Mouse (Mus musculus): Measurements from ENCODE around the gene Rfx4. TPM values are rescaled to one million over a fixed set of nuclear protein-coding genes. Genes with fewer than 3 reads are reported as not detected.

Rfx4 gene
- polyA plus RNA-seq, 1 experiment: not detected

- H3K4me3 ChIP-seq (replicated peaks): no peak overlapping the region
- no peaks in the 10 kb centered on the region for H3K9me3 ChIP-seq (ENCODE audit: control insufficient read depth, low read length)
- no peak for TF ChIP-seq GATA1 (IDR thresholded peaks at IDR 0.05; ENCODE audit: low read length)
- no peak for TF ChIP-seq TAL1 (IDR thresholded peaks at IDR 0.05; ENCODE audit: low read length)
Measured at GRCm38 (mm10) chr10:84838850-84839473, 83.1 kb downstream of the Rfx4 start.

GRCm38 (mm10) chr10:84846638-84847037 lies 90.8 kb downstream of the Rfx4 start:
- TF ChIP-seq GATA1 (IDR thresholded peaks at IDR 0.05; ENCODE audit: low read length) (no peak), TAL1 (IDR thresholded peaks at IDR 0.05; ENCODE audit: low read length) (no peak)
- H3K4me3 ChIP-seq (replicated peaks): no peak overlapping the region

More at GRCm38 (mm10) chr10:84838850-84839473, 83.1 kb downstream of the Rfx4 start:
- Histone ChIP-seq H3K36me3 (ENCODE audit: control insufficient read depth) (no peaks in the 10 kb centered on the region), H3K27me3 (ENCODE audit: control insufficient read depth) (no peaks in the 10 kb centered on the region), H3K4me1 (ENCODE audit: control insufficient read depth) (no peaks in the 10 kb centered on the region)

GRCm38 (mm10) chr10:84851981-84852979 lies 96.4 kb downstream of the Rfx4 start:
- Histone ChIP-seq H3K9me3 (ENCODE audit: control insufficient read depth, low read length) (no peaks in the 10 kb centered on the region), H3K4me1 (ENCODE audit: control insufficient read depth) (no peaks in the 10 kb centered on the region), H3K4me3 (replicated peaks) (no peak overlapping the region), H3K36me3 (ENCODE audit: control insufficient read depth) (no peaks in the 10 kb centered on the region), H3K27me3 (ENCODE audit: control insufficient read depth) (no peaks in the 10 kb centered on the region)
- TF ChIP-seq TAL1 (IDR thresholded peaks at IDR 0.05; ENCODE audit: low read length) (no peak), GATA1 (IDR thresholded peaks at IDR 0.05; ENCODE audit: low read length) (no peak)

More at GRCm38 (mm10) chr10:84846638-84847037, 90.8 kb downstream of the Rfx4 start:
- no peaks in the 10 kb centered on the region for H3K27me3 ChIP-seq (ENCODE audit: control insufficient read depth)
- no peaks in the 10 kb centered on the region for H3K36me3 ChIP-seq (ENCODE audit: control insufficient read depth)
- no peaks in the 10 kb centered on the region for H3K9me3 ChIP-seq (ENCODE audit: control insufficient read depth, low read length)
- H3K4me1 ChIP-seq (ENCODE audit: control insufficient read depth): no peaks in the 10 kb centered on the region

- no peak for TF ChIP-seq GATA1 (IDR thresholded peaks at IDR 0.05; ENCODE audit: low read length)
- TF ChIP-seq TAL1 (IDR thresholded peaks at IDR 0.05; ENCODE audit: low read length): no peak
- no peak overlapping the region for H3K4me3 ChIP-seq (replicated peaks)
- H3K9me3 ChIP-seq (ENCODE audit: control insufficient read depth, low read length): no peaks in the 10 kb centered on the region
- no peaks in the 10 kb centered on the region for H3K27me3 ChIP-seq (ENCODE audit: control insufficient read depth)
- no peaks in the 10 kb centered on the region for H3K4me1 ChIP-seq (ENCODE audit: control insufficient read depth)
- no peaks in the 10 kb centered on the region for H3K36me3 ChIP-seq (ENCODE audit: control insufficient read depth)
Measured at GRCm38 (mm10) chr10:84854059-84854458, 98.2 kb downstream of the Rfx4 start.

- Histone ChIP-seq H3K27me3 (ENCODE audit: control insufficient read depth) (no peaks in the 10 kb centered on the region), H3K9me3 (ENCODE audit: control insufficient read depth, low read length) (no peaks in the 10 kb centered on the region), H3K36me3 (ENCODE audit: control insufficient read depth) (no peaks in the 10 kb centered on the region), H3K4me3 (replicated peaks) (no peak overlapping the region), H3K4me1 (ENCODE audit: control insufficient read depth) (no peaks in the 10 kb centered on the region)
- TF ChIP-seq TAL1 (IDR thresholded peaks at IDR 0.05; ENCODE audit: low read length): no peak
- no peak for TF ChIP-seq GATA1 (IDR thresholded peaks at IDR 0.05; ENCODE audit: low read length)
Measured at GRCm38 (mm10) chr10:84855466-84855865, 99.6 kb downstream of the Rfx4 start.

- TF ChIP-seq GATA1 (IDR thresholded peaks at IDR 0.05; ENCODE audit: low read length) (no peak), TAL1 (IDR thresholded peaks at IDR 0.05; ENCODE audit: low read length) (no peak)
- Histone ChIP-seq H3K9me3 (ENCODE audit: control insufficient read depth, low read length) (no peaks in the 10 kb centered on the region), H3K27me3 (ENCODE audit: control insufficient read depth) (no peaks in the 10 kb centered on the region), H3K4me3 (replicated peaks) (no peak overlapping the region), H3K4me1 (ENCODE audit: control insufficient read depth) (no peaks in the 10 kb centered on the region), H3K36me3 (ENCODE audit: control insufficient read depth) (no peaks in the 10 kb centered on the region)
Measured at GRCm38 (mm10) chr10:84858371-84858770, 102.5 kb downstream of the Rfx4 start.

GRCm38 (mm10) chr10:84858806-84859496 lies 103.1 kb downstream of the Rfx4 start:
- Histone ChIP-seq H3K4me1 (ENCODE audit: control insufficient read depth) (no peaks in the 10 kb centered on the region), H3K27me3 (ENCODE audit: control insufficient read depth) (no peaks in the 10 kb centered on the region)
- TF ChIP-seq TAL1 (IDR thresholded peaks at IDR 0.05; ENCODE audit: low read length) (no peak), GATA1 (IDR thresholded peaks at IDR 0.05; ENCODE audit: low read length) (no peak)

GRCm38 (mm10) chr10:84859556-84860380 lies 103.9 kb downstream of the Rfx4 start:
- Histone ChIP-seq H3K36me3 (ENCODE audit: control insufficient read depth) (no peaks in the 10 kb centered on the region), H3K27me3 (ENCODE audit: control insufficient read depth) (no peaks in the 10 kb centered on the region), H3K9me3 (ENCODE audit: control insufficient read depth, low read length) (no peaks in the 10 kb centered on the region), H3K4me1 (ENCODE audit: control insufficient read depth) (no peaks in the 10 kb centered on the region), H3K4me3 (replicated peaks) (no peak overlapping the region)
- TF ChIP-seq GATA1 (IDR thresholded peaks at IDR 0.05; ENCODE audit: low read length): no peak
- TF ChIP-seq TAL1 (IDR thresholded peaks at IDR 0.05; ENCODE audit: low read length): no peak

More at GRCm38 (mm10) chr10:84858806-84859496, 103.1 kb downstream of the Rfx4 start:
- H3K36me3 ChIP-seq (ENCODE audit: control insufficient read depth): no peaks in the 10 kb centered on the region
- H3K4me3 ChIP-seq (replicated peaks): no peak overlapping the region
- no peaks in the 10 kb centered on the region for H3K9me3 ChIP-seq (ENCODE audit: control insufficient read depth, low read length)
